Mouse (Mus musculus) hindbrain, embryonic 12.5 days (tissue): ENCODE results near the gene Enox1. TPM values are rescaled to one million over a fixed set of nuclear protein-coding genes. Genes with fewer than 3 reads are reported as not detected.
A peak's percentile ranks its signal among the peaks of the same experiment; 100 is the strongest.

Experiments
- ATAC-seq: fragments of 200-750 bp; cut with Nextera tagmentation; 2 replicates; pipeline ENCODE4 v1.8.0; 2017; ENCODE audit warnings: moderate TSS enrichment; ENCODE audit not compliant: low FRiP score
- H3K27ac ChIP-seq: fragments of 300-500 bp; sonication (generic); 2 replicates; pipeline ENCODE4 v1.5.1; 2016; ENCODE audit warnings: mild to moderate bottlenecking
- H3K27me3 ChIP-seq: fragments of 300-500 bp; sonication (generic); 2 replicates; pipeline ENCODE4 v1.6.1; 2016; ENCODE audit warnings: mild to moderate bottlenecking
- H3K36me3 ChIP-seq: fragments of 300-500 bp; sonication (generic); 2 replicates; pipeline ENCODE4 v1.6.1; 2016; ENCODE audit warnings: mild to moderate bottlenecking
- H3K4me1 ChIP-seq: fragments of 300-500 bp; sonication (generic); 2 replicates; pipeline ENCODE4 v1.6.1; 2016
- H3K4me2 ChIP-seq: fragments of 300-500 bp; sonication (generic); replicated peaks from 2 replicates; pipeline ENCODE4 v1.6.1; 2016; ENCODE audit warnings: mild to moderate bottlenecking
- H3K4me3 ChIP-seq: fragments of 300-500 bp; sonication (generic); 2 replicates; pipeline ENCODE4 v1.5.1; 2016; ENCODE audit warnings: mild to moderate bottlenecking
- H3K9ac ChIP-seq: fragments of 300-500 bp; sonication (generic); 2 replicates; pipeline ENCODE4 v1.6.1; 2016; ENCODE audit warnings: mild to moderate bottlenecking, moderate library complexity
- H3K9me3 ChIP-seq: fragments of 300-500 bp; sonication (generic); replicated peaks from 2 replicates; pipeline ENCODE4 v1.6.1; 2016; ENCODE audit warnings: mild to moderate bottlenecking
- WGBS: fragments of 180-500 bp; shearing (Covaris S2); methylation state at CpG from one replicate; pipeline ENCODE4 v1.1.7; 2016; 5-methylcytosine and 5-hydroxymethylcytosine counted together
- polyA plus RNA-seq: library from polyadenylated mRNA; unstranded; fragments of >200 nt; fragmentation: Nextera tagmentation; extraction: Ambion mirVana; gene quantifications from 2 replicates; pipeline ENCODE4 v1.2.1, GENCODE M21; 2016

Gene Enox1
- polyA plus RNA-seq, 1 experiment from 2014 or later = 36.7 TPM

DNA sequence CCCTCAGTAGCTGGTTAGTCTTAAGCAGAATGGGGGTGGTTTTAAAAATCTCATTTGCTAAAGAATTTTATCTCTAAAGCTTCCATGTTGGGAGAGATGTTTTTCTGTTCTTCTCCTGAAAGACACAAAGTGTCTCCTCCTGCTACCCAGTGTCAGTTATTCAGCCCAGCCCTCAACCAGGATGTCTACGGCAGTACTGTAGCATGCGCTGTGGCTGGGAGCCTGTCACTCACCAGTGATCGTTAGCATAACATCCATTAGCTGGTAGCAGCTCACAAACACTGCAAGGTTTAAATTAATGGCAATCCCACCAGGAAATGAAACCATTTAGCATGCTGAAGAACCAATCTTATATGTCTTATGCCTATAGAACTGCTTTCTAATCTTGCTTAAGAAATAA is 511.5 kb downstream of the Enox1 start:
- no peaks in the 10 kb centered on the region for H3K36me3 ChIP-seq
- no peaks in the 10 kb centered on the region for H3K27me3 ChIP-seq
- no peak overlapping the region for H3K4me3 ChIP-seq
- 42% methylated on average over 3 of the region's 3 CpGs for WGBS
- no peak overlapping the region for H3K9ac ChIP-seq
- 0 out of 2 replicates have a peak overlapping the region, but pooled peaks have one; percentile 31 for H3K27ac ChIP-seq
- no peaks in the 10 kb centered on the region for H3K9me3 ChIP-seq
- peaks cover 20% of the 10 kb centered on the region for H3K4me1 ChIP-seq
- ATAC-seq = no peak
- H3K4me2 ChIP-seq = no peak overlapping the region

DNA sequence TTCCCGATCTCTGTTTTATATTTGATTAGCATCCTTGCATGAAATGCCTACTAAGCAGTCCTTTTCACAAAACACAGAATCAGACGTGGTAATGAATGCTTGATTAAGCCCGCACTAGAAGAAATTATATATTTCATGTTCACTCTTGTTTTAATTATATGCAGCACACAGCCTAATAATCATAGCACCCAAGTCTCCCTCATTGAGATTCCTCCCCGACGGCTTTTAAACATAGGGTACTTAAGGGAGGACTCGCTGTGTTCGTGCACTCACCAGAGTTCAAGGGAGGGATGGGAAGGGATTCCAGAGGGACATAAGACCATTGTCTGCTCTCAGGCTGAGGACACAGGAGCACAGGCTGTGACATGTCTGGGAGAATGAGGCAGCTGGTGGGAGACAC is 512.9 kb downstream of the Enox1 start:
- H3K9ac ChIP-seq = no peak overlapping the region
- WGBS = 73% methylated on average over 7 of the region's 7 CpGs
- 0 out of 2 replicates have a peak, but pooled peaks have one; percentile 21 for ATAC-seq
- peaks cover 16% of the 10 kb centered on the region for H3K4me1 ChIP-seq
- H3K27me3 ChIP-seq = no peaks in the 10 kb centered on the region
- no peak overlapping the region for H3K4me3 ChIP-seq
- H3K4me2 ChIP-seq = no peak overlapping the region
- no peaks in the 10 kb centered on the region for H3K9me3 ChIP-seq
- no peaks in the 10 kb centered on the region for H3K36me3 ChIP-seq
- 0 out of 2 replicates have a peak overlapping the region, but pooled peaks have one; percentile 1 for H3K27ac ChIP-seq

GRCm38 (mm10) chr14:77670945-77671344 is 514.4 kb downstream of the Enox1 start:
- Histone ChIP-seq H3K4me3 (no peak overlapping the region), H3K27ac (no peak overlapping the region), H3K4me2 (no peak overlapping the region), H3K9me3 (no peaks in the 10 kb centered on the region), H3K4me1 (peaks cover 16% of the 10 kb centered on the region), H3K36me3 (no peaks in the 10 kb centered on the region), H3K27me3 (no peaks in the 10 kb centered on the region), H3K9ac (no peak overlapping the region)
- no peak for ATAC-seq
- WGBS = 89% methylated on average over 5 of the region's 5 CpGs

DNA sequence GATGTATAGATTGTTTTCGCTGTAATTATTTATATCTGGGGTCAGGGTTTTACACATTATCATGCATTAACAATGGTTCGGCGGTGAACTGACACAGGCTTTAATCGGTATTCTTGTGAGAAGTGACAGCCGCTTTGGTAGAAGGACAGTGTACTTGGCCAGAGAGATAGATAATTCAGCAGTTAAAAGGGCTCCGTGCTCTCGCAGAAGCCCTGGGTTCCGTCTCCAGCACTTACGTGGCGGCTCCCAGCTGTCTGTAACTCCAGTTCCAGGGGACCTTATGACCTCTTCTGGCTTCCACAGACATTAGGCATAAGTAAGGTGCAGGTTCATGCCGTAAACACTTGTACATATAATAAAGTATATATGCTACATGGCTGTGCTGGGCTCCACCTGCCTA is 515.4 kb downstream of the Enox1 start:
- Histone ChIP-seq H3K4me2 (no peak overlapping the region), H3K4me1 (peaks cover 16% of the 10 kb centered on the region), H3K9ac (no peak overlapping the region), H3K36me3 (no peaks in the 10 kb centered on the region), H3K4me3 (no peak overlapping the region), H3K9me3 (no peaks in the 10 kb centered on the region), H3K27me3 (no peaks in the 10 kb centered on the region), H3K27ac (no peak overlapping the region)
- no peak for ATAC-seq
- WGBS = 83% methylated on average over 11 of the region's 11 CpGs

GRCm38 (mm10) chr14:77673138-77673537 is 516.6 kb downstream of the Enox1 start:
- 48% methylated on average over 8 of the region's 8 CpGs for WGBS
- no peaks in the 10 kb centered on the region for H3K36me3 ChIP-seq
- H3K4me1 ChIP-seq = peaks cover 23% of the 10 kb centered on the region
- H3K27ac ChIP-seq = no peak overlapping the region
- H3K27me3 ChIP-seq = no peaks in the 10 kb centered on the region
- no peak for ATAC-seq
- no peak overlapping the region for H3K4me3 ChIP-seq
- H3K9ac ChIP-seq = no peak overlapping the region
- no peak overlapping the region for H3K4me2 ChIP-seq
- H3K9me3 ChIP-seq = no peaks in the 10 kb centered on the region

DNA sequence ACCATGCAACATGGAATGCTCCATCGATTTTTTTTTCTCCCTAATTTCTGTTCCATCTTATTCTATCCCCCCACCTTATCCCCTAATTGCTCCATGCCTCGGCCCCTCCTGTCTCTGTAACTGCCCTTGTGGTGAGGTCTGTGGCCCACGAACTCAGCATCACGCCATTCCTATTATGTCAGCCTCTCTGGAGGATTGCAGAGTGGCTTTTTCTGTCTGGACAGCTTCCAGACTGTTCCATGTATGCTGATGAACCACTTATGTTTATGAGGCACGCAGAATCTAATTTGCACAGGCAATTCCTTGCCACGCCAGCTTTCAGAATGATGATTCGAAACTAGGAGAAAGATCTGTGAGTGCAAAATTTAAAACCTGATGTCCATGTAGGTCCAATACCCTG is 521.4 kb downstream of the Enox1 start:
- H3K9ac ChIP-seq = no peak overlapping the region
- WGBS = 53% methylated on average over 7 of the region's 7 CpGs
- H3K4me1 ChIP-seq = peaks cover 16% of the 10 kb centered on the region
- H3K27me3 ChIP-seq = no peaks in the 10 kb centered on the region
- no peak overlapping the region for H3K4me3 ChIP-seq
- no peak overlapping the region for H3K4me2 ChIP-seq
- no peak overlapping the region for H3K27ac ChIP-seq
- no peaks in the 10 kb centered on the region for H3K36me3 ChIP-seq
- no peaks in the 10 kb centered on the region for H3K9me3 ChIP-seq
- ATAC-seq = no peak

- H3K9ac ChIP-seq = no peak overlapping the region
- H3K27me3 ChIP-seq = no peaks in the 10 kb centered on the region
- no peaks in the 10 kb centered on the region for H3K36me3 ChIP-seq
- H3K4me3 ChIP-seq = no peak overlapping the region
- 72% methylated on average over 9 of the region's 9 CpGs for WGBS
- no peaks in the 10 kb centered on the region for H3K9me3 ChIP-seq
- ATAC-seq = peak; percentile 50; the same call in 1 of the 2 replicates
- H3K4me2 ChIP-seq = no peak overlapping the region
- H3K27ac ChIP-seq = no peak overlapping the region
- peaks cover 17% of the 10 kb centered on the region for H3K4me1 ChIP-seq
Observed at GRCm38 (mm10) chr14:77679877-77680276, 523.3 kb downstream of the Enox1 start.

DNA sequence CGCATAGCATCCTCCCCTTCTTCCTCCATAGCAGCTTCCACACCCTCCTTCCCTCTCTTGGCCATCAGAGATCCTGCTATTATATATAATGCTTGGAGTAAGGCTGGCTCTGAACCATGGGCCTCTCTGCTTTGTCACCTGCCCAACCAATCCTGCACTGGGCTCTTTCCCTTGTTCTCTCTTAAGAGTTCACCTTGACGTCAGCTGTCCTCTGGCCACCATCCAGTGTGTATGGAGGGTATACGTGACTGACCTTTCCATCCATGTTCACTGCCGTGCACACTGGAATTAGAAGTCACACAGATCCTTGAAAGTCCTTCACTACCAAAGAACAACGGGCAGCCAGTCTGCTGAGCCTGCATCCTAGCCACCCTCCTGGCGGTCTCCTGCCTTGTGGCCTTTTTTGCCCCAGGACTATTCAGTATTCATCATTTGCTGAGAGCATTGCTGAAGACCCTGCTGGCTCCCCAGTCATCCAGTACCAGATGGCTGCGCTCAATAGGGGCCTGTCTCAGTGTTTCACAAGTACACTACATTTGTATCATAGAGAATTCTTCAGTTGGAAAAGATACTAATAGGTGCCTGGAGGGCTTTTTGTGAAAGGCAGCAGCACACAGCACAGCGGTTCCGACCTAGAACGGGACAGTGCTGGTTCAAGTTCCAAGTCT is 526.5 kb downstream of the Enox1 start:
- H3K36me3 ChIP-seq = no peaks in the 10 kb centered on the region
- H3K4me2 ChIP-seq = no peak overlapping the region
- 89% methylated on average over 10 of the region's 10 CpGs for WGBS
- no peak overlapping the region for H3K4me3 ChIP-seq
- no peaks in the 10 kb centered on the region for H3K27me3 ChIP-seq
- H3K9ac ChIP-seq = no peak overlapping the region
- peaks cover 10% of the 10 kb centered on the region for H3K4me1 ChIP-seq
- H3K27ac ChIP-seq = no peak overlapping the region
- ATAC-seq = no peak
- no peaks in the 10 kb centered on the region for H3K9me3 ChIP-seq

GRCm38 (mm10) chr14:77689816-77690215 is 533.3 kb downstream of the Enox1 start:
- H3K36me3 ChIP-seq = no peaks in the 10 kb centered on the region
- no peaks in the 10 kb centered on the region for H3K9me3 ChIP-seq
- H3K9ac ChIP-seq = no peak overlapping the region
- ATAC-seq = no peak
- no peak overlapping the region for H3K27ac ChIP-seq
- no peaks in the 10 kb centered on the region for H3K4me1 ChIP-seq
- H3K4me2 ChIP-seq = no peak overlapping the region
- no peak overlapping the region for H3K4me3 ChIP-seq
- 89% methylated on average over 4 of the region's 4 CpGs for WGBS
- no peaks in the 10 kb centered on the region for H3K27me3 ChIP-seq

DNA sequence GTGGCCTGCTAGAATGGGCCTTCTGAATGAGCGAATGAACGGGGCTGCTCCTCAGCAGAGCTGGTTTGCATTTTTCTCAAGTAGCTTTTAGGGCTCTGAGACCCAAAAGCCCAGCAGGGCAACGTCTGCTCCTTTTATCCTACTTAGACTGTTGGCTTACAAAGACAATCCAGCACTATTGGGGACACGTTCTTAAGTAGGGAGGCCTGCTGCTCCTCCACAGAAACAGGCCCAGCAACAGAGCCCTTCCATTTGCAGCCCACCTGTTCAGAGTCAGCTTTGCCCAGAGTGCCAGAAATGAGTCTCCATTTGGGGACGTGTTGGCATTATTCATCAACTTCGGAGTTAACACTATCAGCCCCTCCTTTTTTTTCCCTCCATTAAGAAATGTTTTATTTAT is 548.4 kb downstream of the Enox1 start:
- 35% methylated on average over 6 of the region's 6 CpGs for WGBS
- Histone ChIP-seq H3K9me3 (no peaks in the 10 kb centered on the region), H3K9ac (no peak overlapping the region), H3K4me1 (no peaks in the 10 kb centered on the region), H3K27me3 (no peaks in the 10 kb centered on the region), H3K36me3 (0 out of 2 replicates have a peak, but pooled peaks cover 5% of the 10 kb centered on the region), H3K4me2 (no peak overlapping the region), H3K4me3 (no peak overlapping the region), H3K27ac (no peak overlapping the region)
- ATAC-seq = no peak

DNA sequence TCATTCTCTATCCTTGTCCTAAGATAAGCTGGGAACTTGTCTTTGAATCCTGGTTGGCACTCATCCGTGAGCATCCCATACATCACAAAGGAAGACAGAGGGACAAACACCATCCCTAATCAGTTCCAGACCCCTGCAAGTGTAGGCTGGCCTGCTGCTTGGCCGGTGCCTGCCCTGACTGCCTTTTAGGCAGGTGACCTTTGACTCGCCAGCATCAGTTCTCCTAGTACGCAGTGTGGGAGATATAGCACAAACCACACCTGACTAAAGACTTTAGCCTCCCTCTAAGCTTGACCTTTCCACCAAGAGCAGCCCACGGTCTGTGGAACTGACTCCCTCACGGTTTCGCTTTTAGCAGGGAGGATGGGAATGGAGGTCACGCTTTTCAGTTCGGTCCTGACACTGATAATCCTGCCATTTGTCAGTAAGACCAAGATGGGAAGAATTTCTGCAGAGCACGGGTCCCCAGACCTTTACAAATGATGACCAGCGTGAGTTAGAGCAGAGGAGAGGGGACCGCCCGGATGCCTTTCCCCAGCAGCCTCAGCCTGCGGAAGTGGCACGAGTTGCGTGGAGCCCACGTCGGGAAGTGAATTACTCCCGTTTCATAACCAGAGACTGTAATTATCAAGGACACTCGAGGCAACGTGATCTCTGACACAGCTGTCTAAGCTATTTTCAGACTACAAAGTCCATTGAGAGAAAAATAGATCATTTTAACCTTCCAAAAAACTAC is 550.1 kb downstream of the Enox1 start:
- no peak overlapping the region for H3K27ac ChIP-seq
- 0 out of 2 replicates have a peak, but pooled peaks cover 5% of the 10 kb centered on the region for H3K36me3 ChIP-seq
- H3K4me1 ChIP-seq = no peaks in the 10 kb centered on the region
- H3K27me3 ChIP-seq = no peaks in the 10 kb centered on the region
- H3K9ac ChIP-seq = no peak overlapping the region
- no peak for ATAC-seq
- H3K4me2 ChIP-seq = no peak overlapping the region
- WGBS = 66% methylated on average over 21 of the region's 21 CpGs
- H3K4me3 ChIP-seq = no peak overlapping the region
- no peaks in the 10 kb centered on the region for H3K9me3 ChIP-seq

DNA sequence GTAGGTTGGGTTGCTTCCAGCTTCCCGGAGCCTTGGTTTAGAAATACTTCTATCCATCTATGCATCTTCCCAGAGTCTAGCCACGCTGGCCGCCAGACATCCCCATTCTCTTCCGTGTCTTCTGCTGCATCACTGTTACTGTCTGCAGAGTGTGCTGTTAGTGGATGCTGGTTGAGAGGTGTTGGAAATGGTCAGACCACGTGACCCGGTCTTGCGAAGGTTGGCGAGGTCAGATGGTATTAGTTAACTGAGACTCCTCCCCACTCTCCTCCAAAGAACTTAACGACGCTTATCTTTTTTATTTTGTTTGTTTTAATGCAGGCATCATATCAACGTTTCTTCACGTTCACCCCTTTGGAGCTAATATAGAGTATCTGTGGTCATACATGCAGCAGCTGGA is 550.7 kb downstream of the Enox1 start:
- Histone ChIP-seq H3K9ac (no peak overlapping the region), H3K4me3 (no peak overlapping the region), H3K36me3 (0 out of 2 replicates have a peak, but pooled peaks cover 5% of the 10 kb centered on the region), H3K4me2 (no peak overlapping the region), H3K9me3 (no peaks in the 10 kb centered on the region), H3K4me1 (no peaks in the 10 kb centered on the region), H3K27ac (no peak overlapping the region), H3K27me3 (no peaks in the 10 kb centered on the region)
- WGBS = 85% methylated on average over 12 of the region's 12 CpGs
- no peak for ATAC-seq
